Mouse (Mus musculus) liver, embryonic 14.5 days (tissue): Measurements from ENCODE around the gene Ssbp2.

ENCODE experiments used
- CTCF ChIP-seq: IDR thresholded peaks from 2 replicates; pipeline ENCODE4 v1.5.1; 2016; ENCODE audit warnings: antibody characterized with exemption, low read depth, control low read depth
- EP300 ChIP-seq: IDR thresholded peaks from 2 replicates; pipeline ENCODE4 v1.6.1; 2016; ENCODE audit warnings: antibody characterized with exemption, low read depth

- TF ChIP-seq CTCF (no peak), EP300 (no peak)
Measured at GRCm38 (mm10) chr13:91724211-91724610, 264.1 kb downstream of the Ssbp2 start.
